31 mouse cellular contexts compared by ENCODE assay signal in genomic region chr1:88355025-88355424, GRCm38 (mm10). TPM values are rescaled to one million over a fixed set of nuclear protein-coding genes. Genes with fewer than 3 reads are reported as not detected.
"Had no signal": no experiment of that assay in that cellular context is flagged by ENCODE, and none has a peak within 500 bp of the region (broad histone marks: within the 10 kb centered on the region; RNA-seq: fewer than 3 reads in every experiment).

No protein-coding gene starts in this region.

- H3K27ac ChIP-seq: heart, embryonic 15.5 days; hindbrain, embryonic 10.5 days; hindbrain, embryonic 12.5 days; hindbrain, embryonic 13.5 days; hindbrain, embryonic 14.5 days; hindbrain, embryonic 15.5 days; hindbrain, postnatal 0 days; intestine, embryonic 15.5 days; kidney, embryonic 15.5 days; kidney, postnatal 0 days; layer of hippocampus, adult 2 months; left cerebral cortex, adult 2 months had no signal

- DNase-seq: heart, postnatal 10 days; heart, postnatal 14 days; heart, postnatal 36 days; heart, postnatal 4 days; kidney, adult 11 months; kidney, adult 18-20 months; kidney, adult 2 months; kidney, adult 8-10 months; kidney, adult 9 months; kidney, postnatal 10 days; kidney, postnatal 14 days; kidney, postnatal 25 days; kidney, postnatal 36 days; kidney, postnatal 4 days; layer of hippocampus, adult 9-11 months; layer of hippocampus, postnatal 36 days had no signal

- H3K4me1 ChIP-seq: heart, embryonic 15.5 days; hindbrain, embryonic 15.5 days; intestine, embryonic 15.5 days had no signal

- H3K9me3 ChIP-seq: heart, embryonic 15.5 days; hindbrain, embryonic 10.5 days; hindbrain, embryonic 12.5 days; hindbrain, embryonic 13.5 days; hindbrain, embryonic 15.5 days; intestine, embryonic 15.5 days; kidney, embryonic 15.5 days had no signal

- H3K36me3 ChIP-seq: heart, embryonic 15.5 days; hindbrain, embryonic 10.5 days; hindbrain, embryonic 12.5 days; hindbrain, embryonic 13.5 days; hindbrain, embryonic 15.5 days; intestine, embryonic 15.5 days; kidney, embryonic 15.5 days had no signal

- H3K4me3 ChIP-seq: heart, embryonic 15.5 days; hindbrain, embryonic 10.5 days; hindbrain, embryonic 12.5 days; hindbrain, embryonic 13.5 days; hindbrain, embryonic 15.5 days; intestine, embryonic 15.5 days; kidney, embryonic 15.5 days; layer of hippocampus, adult 2 months; left cerebral cortex, adult 2 months had no signal

- H3K27me3 ChIP-seq: heart, embryonic 15.5 days; hindbrain, embryonic 12.5 days; hindbrain, embryonic 13.5 days; hindbrain, embryonic 15.5 days; intestine, embryonic 15.5 days; kidney, embryonic 15.5 days had no signal

RNA-seq across cellular contexts. Expression of gene Spp2, which starts 51.7 kb away (rescaled TPM):
- polyA plus RNA-seq: heart, embryonic 14.5 days; hindbrain, embryonic 10.5 days; hindbrain, embryonic 11.5 days; hindbrain, embryonic 12.5 days; hindbrain, embryonic 13.5 days; inflammation-experienced regulatory T-cells, adult 6 months had no signal
